Mouse (Mus musculus) kidney, postnatal 0 days (tissue): ENCODE measurements around the gene Dnaja2. TPM values are rescaled to one million over a fixed set of nuclear protein-coding genes. Genes with fewer than 3 reads are reported as not detected.

Source experiments
- ATAC-seq: fragments of 200-750 bp; cut with Nextera tagmentation; replicated peaks from 2 replicates; pipeline ENCODE4 v1.8.0; 2017; ENCODE audit warnings: low read depth, moderate number of reproducible peaks, moderate TSS enrichment, moderate library complexity; ENCODE audit not compliant: low FRiP score
- DNase-seq: peaks from one replicate; pipeline ENCODE4 v3.0.0-alpha.2; 2016; ENCODE audit warnings: low spot score
- H3K27ac ChIP-seq: fragments of 300-500 bp; sonication (generic); 2 replicates; pipeline ENCODE4 v1.5.1; 2014; ENCODE audit warnings: mild to moderate bottlenecking
- H3K27me3 ChIP-seq: fragments of 300-500 bp; sonication (generic); 2 replicates; pipeline ENCODE4 v1.6.1; 2014; ENCODE audit warnings: low read length, mixed read lengths; ENCODE audit not compliant: insufficient read depth
- H3K36me3 ChIP-seq: fragments of 300-500 bp; sonication (generic); 2 replicates; pipeline ENCODE4 v1.6.1; 2014; ENCODE audit warnings: low read length, mixed read lengths; ENCODE audit not compliant: insufficient read depth
- H3K4me1 ChIP-seq: fragments of 300-500 bp; sonication (generic); replicated peaks from 2 replicates; pipeline ENCODE4 v1.6.1; 2014; ENCODE audit warnings: antibody characterized with exemption, low read length, mixed read lengths; ENCODE audit not compliant: insufficient read depth
- H3K4me2 ChIP-seq: fragments of 300-500 bp; sonication (generic); 2 replicates; pipeline ENCODE4 v1.6.1; 2014; ENCODE audit warnings: mild to moderate bottlenecking, low read length, moderate library complexity, mixed read lengths
- H3K4me3 ChIP-seq: fragments of 300-500 bp; sonication (generic); replicated peaks from 2 replicates; pipeline ENCODE4 v1.5.1; 2014; ENCODE audit warnings: low read depth, low read length
- H3K9ac ChIP-seq: fragments of 300-500 bp; sonication (generic); 2 replicates; pipeline ENCODE4 v1.6.1; 2014; ENCODE audit warnings: low read depth, low read length
- H3K9me3 ChIP-seq: fragments of 300-500 bp; sonication (generic); replicated peaks from 2 replicates; pipeline ENCODE4 v1.6.1; 2016; ENCODE audit warnings: low read length, inconsistent platforms, mixed read lengths
- CTCF ChIP-seq: IDR thresholded peaks from 2 replicates; pipeline ENCODE4 v1.5.1; 2016; ENCODE audit warnings: antibody characterized with exemption, low read depth, mild to moderate bottlenecking, moderate library complexity
- WGBS: fragments of 180-500 bp; shearing (Covaris S2); extraction: QIAGEN DNeasy Blood & Tissue Kit; methylation state at CpG from one replicate; pipeline ENCODE4 v1.1.7; 2014; 5-methylcytosine and 5-hydroxymethylcytosine counted together
- polyA plus RNA-seq: library from polyadenylated mRNA; unstranded; fragments of >200 nt; fragmentation: Nextera tagmentation; extraction: Ambion mirVana; gene quantifications from 2 replicates; pipeline ENCODE4 v1.2.1, GENCODE M21; 2015

The Dnaja2 gene
- polyA plus RNA-seq, 1 experiment from 2014 or later: 143 TPM

- H3K27ac ChIP-seq: no peak overlapping the region
- no peak overlapping the region for H3K9ac ChIP-seq
- DNase-seq: no peak
- TF ChIP-seq CTCF: no peak
- 0 out of 2 replicates have a peak, but pooled peaks cover 3% of the 10 kb centered on the region for H3K4me1 ChIP-seq
- H3K36me3 ChIP-seq: no peaks in the 10 kb centered on the region
- no peak overlapping the region for H3K4me2 ChIP-seq
- no peak overlapping the region for H3K4me3 ChIP-seq
- 97% methylated on average over 8 of the region's 8 CpGs for WGBS
- ATAC-seq: no peak
- H3K27me3 ChIP-seq: no peaks in the 10 kb centered on the region
- H3K9me3 ChIP-seq: no peaks in the 10 kb centered on the region
Measured at GRCm38 (mm10) chr8:85489546-85489945, 65.6 kb downstream of the Dnaja2 start.

- no peak overlapping the region for H3K4me3 ChIP-seq
- ATAC-seq (no peak), DNase-seq (no peak)
- H3K4me2 ChIP-seq: no peak overlapping the region
- TF ChIP-seq CTCF: no peak
- H3K27me3 ChIP-seq: no peaks in the 10 kb centered on the region
- H3K4me1 ChIP-seq: 0 out of 2 replicates have a peak, but pooled peaks cover 3% of the 10 kb centered on the region
- H3K9me3 ChIP-seq: no peaks in the 10 kb centered on the region
- no peak overlapping the region for H3K27ac ChIP-seq
- no peak overlapping the region for H3K9ac ChIP-seq
- no peaks in the 10 kb centered on the region for H3K36me3 ChIP-seq
Measured at GRCm38 (mm10) chr8:85488631-85489030, 66.5 kb downstream of the Dnaja2 start.

- ATAC-seq (no peak), DNase-seq (no peak)
- Histone ChIP-seq H3K9me3 (no peaks in the 10 kb centered on the region), H3K9ac (no peak overlapping the region), H3K27ac (no peak overlapping the region), H3K4me3 (no peak overlapping the region), H3K4me2 (no peak overlapping the region), H3K4me1 (0 out of 2 replicates have a peak, but pooled peaks cover 3% of the 10 kb centered on the region), H3K27me3 (no peaks in the 10 kb centered on the region), H3K36me3 (no peaks in the 10 kb centered on the region)
- WGBS: 65% methylated on average over 20 of the region's 20 CpGs
- no peak for TF ChIP-seq CTCF
Measured at GRCm38 (mm10) chr8:85487906-85488620, 67.1 kb downstream of the Dnaja2 start.

Other genes with a start within 250 kb of the Dnaja2 start
- gene Mylk3, start 169.0 kb downstream of the Dnaja2 start, polyA plus RNA-seq: 2.4 TPM in 2 replicates
- 46.8 and 51.2 TPM in 2 replicates for gene 4921524J17Rik, start 122.5 kb downstream of the Dnaja2 start, polyA plus RNA-seq
- gene Gpt2, start 62.8 kb downstream of the Dnaja2 start, polyA plus RNA-seq: 10.6 and 11.7 TPM in 2 replicates
- gene Neto2, start 145.6 kb upstream of the Dnaja2 start, polyA plus RNA-seq: 10.6 and 10.8 TPM in 2 replicates